Mouse (Mus musculus): ENCODE measurements at regions not wholly inside any gene's neighbourhood (a gene's known extent, or its start where the extent isn't known, plus 50 kb on each side); places are given as distances from the start of the nearest gene placed in this dataset.

GRCm38 (mm10) chr12:50899609-50900447 is 250.9 kb upstream of the Prkd1 start:
- no peak overlapping the region for H3K27ac ChIP-seq (ENCODE audit: low read depth)
- H3K4me1 ChIP-seq (replicated peaks; ENCODE audit: control insufficient read depth, insufficient read depth, low read length) = 0 out of 2 replicates have a peak, but pooled peaks cover 5% of the 10 kb centered on the region
- no peak overlapping the region for H3K9ac ChIP-seq (ENCODE audit: low read length)
- no peaks in the 10 kb centered on the region for H3K27me3 ChIP-seq (replicated peaks; ENCODE audit: control insufficient read depth, insufficient read depth, low read length)
- peak; percentile 68; the same call in 1 of the 2 replicates for ATAC-seq (replicated peaks; ENCODE audit: low FRiP score, low TSS enrichment, low read depth)
- H3K4me2 ChIP-seq (ENCODE audit: low read length) = no peak overlapping the region
- DNase-seq (ENCODE audit: low spot score) = no peak
- H3K4me3 ChIP-seq (ENCODE audit: low read depth, low read length) = no peak overlapping the region
- no peaks in the 10 kb centered on the region for H3K9me3 ChIP-seq (ENCODE audit: control insufficient read depth, low read length)
- no peaks in the 10 kb centered on the region for H3K36me3 ChIP-seq (ENCODE audit: control insufficient read depth, insufficient read depth, low read length)
- whole genome bisulfite sequencing = 53% methylated on average over 13 of the region's 13 CpGs

GRCm38 (mm10) chr12:50897606-50898166 is 248.8 kb upstream of the Prkd1 start:
- WGBS = 70% methylated on average over 3 of the region's 3 CpGs
- no peak overlapping the region for H3K4me2 ChIP-seq (ENCODE audit: low read length)
- H3K4me3 ChIP-seq (ENCODE audit: low read depth, low read length) = no peak overlapping the region
- no peaks in the 10 kb centered on the region for H3K27me3 ChIP-seq (replicated peaks; ENCODE audit: control insufficient read depth, insufficient read depth, low read length)
- ATAC-seq (replicated peaks; ENCODE audit: low FRiP score, low TSS enrichment, low read depth) = no peak
- no peak overlapping the region for H3K9ac ChIP-seq (ENCODE audit: low read length)
- 0 out of 2 replicates have a peak, but pooled peaks cover 5% of the 10 kb centered on the region for H3K4me1 ChIP-seq (replicated peaks; ENCODE audit: control insufficient read depth, insufficient read depth, low read length)
- no peak for DNase-seq (ENCODE audit: low spot score)
- H3K36me3 ChIP-seq (ENCODE audit: control insufficient read depth, insufficient read depth, low read length) = no peaks in the 10 kb centered on the region
- H3K9me3 ChIP-seq (ENCODE audit: control insufficient read depth, low read length) = no peaks in the 10 kb centered on the region
- no peak overlapping the region for H3K27ac ChIP-seq (ENCODE audit: low read depth)

- no peak for ATAC-seq (replicated peaks; ENCODE audit: low FRiP score, low TSS enrichment, low read depth)
- no peak for DNase-seq (ENCODE audit: low spot score)
- Histone ChIP-seq H3K9ac (ENCODE audit: low read length) (no peak overlapping the region), H3K4me1 (replicated peaks; ENCODE audit: control insufficient read depth, insufficient read depth, low read length) (no peaks in the 10 kb centered on the region), H3K27me3 (replicated peaks; ENCODE audit: control insufficient read depth, insufficient read depth, low read length) (no peaks in the 10 kb centered on the region), H3K4me3 (ENCODE audit: low read depth, low read length) (no peak overlapping the region), H3K4me2 (ENCODE audit: low read length) (no peak overlapping the region), H3K36me3 (ENCODE audit: control insufficient read depth, insufficient read depth, low read length) (no peaks in the 10 kb centered on the region), H3K9me3 (ENCODE audit: control insufficient read depth, low read length) (no peaks in the 10 kb centered on the region), H3K27ac (ENCODE audit: low read depth) (no peak overlapping the region)
- 58% methylated on average over 5 of the region's 5 CpGs for WGBS
Observed at GRCm38 (mm10) chr12:50893604-50894003, 244.7 kb upstream of the Prkd1 start.

GRCm38 (mm10) chr12:50875796-50876195 is 226.9 kb upstream of the Prkd1 start:
- Histone ChIP-seq H3K27me3 (replicated peaks; ENCODE audit: control insufficient read depth, insufficient read depth, low read length) (no peaks in the 10 kb centered on the region), H3K4me3 (ENCODE audit: low read depth, low read length) (no peak overlapping the region), H3K4me1 (replicated peaks; ENCODE audit: control insufficient read depth, insufficient read depth, low read length) (no peaks in the 10 kb centered on the region), H3K9ac (ENCODE audit: low read length) (no peak overlapping the region), H3K27ac (ENCODE audit: low read depth) (no peak overlapping the region), H3K9me3 (ENCODE audit: control insufficient read depth, low read length) (no peaks in the 10 kb centered on the region), H3K4me2 (ENCODE audit: low read length) (no peak overlapping the region), H3K36me3 (ENCODE audit: control insufficient read depth, insufficient read depth, low read length) (no peaks in the 10 kb centered on the region)
- no peak for ATAC-seq (replicated peaks; ENCODE audit: low FRiP score, low TSS enrichment, low read depth)
- DNase-seq (ENCODE audit: low spot score) = no peak

GRCm38 (mm10) chr12:50874024-50874398 is 225.1 kb upstream of the Prkd1 start:
- no peaks in the 10 kb centered on the region for H3K27me3 ChIP-seq (replicated peaks; ENCODE audit: control insufficient read depth, insufficient read depth, low read length)
- H3K4me3 ChIP-seq (ENCODE audit: low read depth, low read length) = no peak overlapping the region
- H3K9me3 ChIP-seq (ENCODE audit: control insufficient read depth, low read length) = no peaks in the 10 kb centered on the region
- H3K9ac ChIP-seq (ENCODE audit: low read length) = no peak overlapping the region
- DNase-seq (ENCODE audit: low spot score) = no peak
- WGBS = 96% methylated on average over 4 of the region's 4 CpGs
- no peak overlapping the region for H3K27ac ChIP-seq (ENCODE audit: low read depth)
- no peak overlapping the region for H3K4me2 ChIP-seq (ENCODE audit: low read length)
- no peaks in the 10 kb centered on the region for H3K4me1 ChIP-seq (replicated peaks; ENCODE audit: control insufficient read depth, insufficient read depth, low read length)
- H3K36me3 ChIP-seq (ENCODE audit: control insufficient read depth, insufficient read depth, low read length) = no peaks in the 10 kb centered on the region
- no peak for ATAC-seq (replicated peaks; ENCODE audit: low FRiP score, low TSS enrichment, low read depth)

- ATAC-seq (replicated peaks; ENCODE audit: low FRiP score, low TSS enrichment, low read depth) = no peak
- H3K9me3 ChIP-seq (ENCODE audit: control insufficient read depth, low read length) = no peaks in the 10 kb centered on the region
- H3K4me2 ChIP-seq (ENCODE audit: low read length) = no peak overlapping the region
- no peaks in the 10 kb centered on the region for H3K27me3 ChIP-seq (replicated peaks; ENCODE audit: control insufficient read depth, insufficient read depth, low read length)
- no peak overlapping the region for H3K4me3 ChIP-seq (ENCODE audit: low read depth, low read length)
- H3K9ac ChIP-seq (ENCODE audit: low read length) = no peak overlapping the region
- no peaks in the 10 kb centered on the region for H3K36me3 ChIP-seq (ENCODE audit: control insufficient read depth, insufficient read depth, low read length)
- H3K27ac ChIP-seq (ENCODE audit: low read depth) = no peak overlapping the region
- DNase-seq (ENCODE audit: low spot score) = no peak
- 90% methylated on average over 11 of the region's 11 CpGs for whole genome bisulfite sequencing
- no peaks in the 10 kb centered on the region for H3K4me1 ChIP-seq (replicated peaks; ENCODE audit: control insufficient read depth, insufficient read depth, low read length)
Observed at GRCm38 (mm10) chr12:50873390-50874023, 224.6 kb upstream of the Prkd1 start.

- no peaks in the 10 kb centered on the region for H3K9me3 ChIP-seq (ENCODE audit: control insufficient read depth, low read length)
- no peak overlapping the region for H3K27ac ChIP-seq (ENCODE audit: low read depth)
- H3K4me3 ChIP-seq (ENCODE audit: low read depth, low read length) = no peak overlapping the region
- H3K27me3 ChIP-seq (replicated peaks; ENCODE audit: control insufficient read depth, insufficient read depth, low read length) = no peaks in the 10 kb centered on the region
- ATAC-seq (replicated peaks; ENCODE audit: low FRiP score, low TSS enrichment, low read depth) (no peak), DNase-seq (ENCODE audit: low spot score) (no peak)
- H3K9ac ChIP-seq (ENCODE audit: low read length) = no peak overlapping the region
- WGBS = 67% methylated on average over 3 of the region's 3 CpGs
- H3K4me2 ChIP-seq (ENCODE audit: low read length) = no peak overlapping the region
- no peaks in the 10 kb centered on the region for H3K36me3 ChIP-seq (ENCODE audit: control insufficient read depth, insufficient read depth, low read length)
- no peaks in the 10 kb centered on the region for H3K4me1 ChIP-seq (replicated peaks; ENCODE audit: control insufficient read depth, insufficient read depth, low read length)
Observed at GRCm38 (mm10) chr12:50851644-50852043, 202.7 kb upstream of the Prkd1 start.

- Histone ChIP-seq H3K4me2 (ENCODE audit: low read length) (no peak overlapping the region), H3K4me1 (replicated peaks; ENCODE audit: control insufficient read depth, insufficient read depth, low read length) (no peaks in the 10 kb centered on the region), H3K27ac (ENCODE audit: low read depth) (no peak overlapping the region), H3K4me3 (ENCODE audit: low read depth, low read length) (no peak overlapping the region), H3K27me3 (replicated peaks; ENCODE audit: control insufficient read depth, insufficient read depth, low read length) (no peaks in the 10 kb centered on the region), H3K9me3 (ENCODE audit: control insufficient read depth, low read length) (no peaks in the 10 kb centered on the region), H3K36me3 (ENCODE audit: control insufficient read depth, insufficient read depth, low read length) (no peaks in the 10 kb centered on the region), H3K9ac (ENCODE audit: low read length) (no peak overlapping the region)
- DNase-seq (ENCODE audit: low spot score) (no peak), ATAC-seq (replicated peaks; ENCODE audit: low FRiP score, low TSS enrichment, low read depth) (no peak)
- 82% methylated on average over 3 of the region's 3 CpGs for WGBS
Observed at GRCm38 (mm10) chr12:50847976-50848375, 199.1 kb upstream of the Prkd1 start.

All from intestine, embryonic 14.5 days (tissue).